Mouse (Mus musculus) urinary bladder, postnatal 10 days (tissue): Measurements from ENCODE around the gene Olfr1371.
"Not testable (repeated sequence)": the region's sequence is repeated elsewhere in the genome, so short reads cannot be mapped to it uniquely, and the experiment has no call there.

Experiments
- DNase-seq: peaks from one replicate; pipeline ENCODE4 v3.0.0; 2022; ENCODE audit warnings: low spot score

Gene Olfr1371

DNA sequence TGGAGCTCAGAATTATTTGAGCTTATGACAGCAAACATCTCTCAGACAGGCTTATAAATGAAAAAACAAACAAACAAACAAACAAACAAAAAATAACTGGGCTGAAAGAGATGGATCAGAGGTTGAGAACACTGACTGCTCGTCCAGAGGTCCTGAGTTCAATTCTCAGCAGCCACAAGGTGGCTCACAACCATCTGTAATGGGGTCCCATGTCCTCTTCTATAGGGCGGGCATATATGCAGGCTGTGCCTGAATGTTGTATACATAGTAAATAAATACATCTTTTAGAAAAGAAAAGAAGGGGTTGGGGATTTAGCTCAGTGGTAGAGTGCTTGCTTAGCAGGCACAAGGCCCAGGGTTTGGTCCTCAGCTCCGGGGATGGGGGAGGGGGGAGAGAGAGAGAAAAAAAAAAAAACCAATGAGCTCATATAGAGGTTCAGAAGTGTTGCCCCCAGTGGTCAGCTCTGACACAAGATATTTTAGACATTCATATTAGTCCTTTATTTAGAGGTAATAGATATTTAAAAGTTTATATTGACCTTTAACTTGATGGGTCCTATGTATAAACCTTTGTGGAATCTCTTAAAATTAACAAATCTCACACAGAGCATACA is 12.3 kb upstream of the Olfr1371 start:
- DNase-seq: no peak

GRCm38 (mm10) chr11:52223968-52224682 is 10.3 kb upstream of the Olfr1371 start:
- DNase-seq: no peak

DNA sequence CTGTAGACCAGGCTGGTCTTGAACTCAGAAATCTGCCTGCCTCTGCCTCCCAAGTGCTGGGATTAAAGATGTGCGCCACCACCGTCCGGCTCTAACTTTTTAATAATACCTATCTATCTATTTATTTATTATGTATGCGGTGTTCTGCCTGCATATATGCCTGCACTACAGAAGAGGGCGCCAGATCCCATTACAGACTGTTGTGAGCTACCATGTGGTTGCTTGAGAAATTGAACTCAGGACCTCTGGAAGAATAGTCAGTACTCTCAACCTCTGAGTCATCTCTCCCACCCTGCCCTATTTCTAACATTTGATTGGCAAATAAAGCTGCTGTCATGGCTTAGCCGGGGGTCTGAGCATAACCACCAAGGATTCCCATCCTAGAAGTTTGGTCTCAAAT is 9.1 kb upstream of the Olfr1371 start:
- no peak for DNase-seq

DNA sequence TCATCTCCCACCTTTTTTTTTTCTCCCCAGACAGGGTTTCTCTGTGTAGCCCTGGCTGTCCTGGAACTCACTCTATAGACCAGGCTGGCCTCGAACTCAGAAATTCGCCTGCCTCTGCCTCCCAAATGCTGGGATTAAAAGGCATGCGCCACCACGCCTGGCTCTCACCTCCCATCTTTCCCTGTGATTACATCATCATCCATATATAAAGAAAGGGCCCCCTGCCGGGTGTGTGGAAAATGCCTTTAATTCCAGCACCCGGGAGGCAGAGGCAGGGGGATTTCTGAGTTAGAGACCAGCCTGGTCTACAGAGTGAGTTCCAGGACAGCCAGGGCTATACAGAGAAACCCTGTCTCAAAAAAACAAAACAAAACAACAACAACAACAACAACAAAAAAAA is 8.1 kb upstream of the Olfr1371 start:
- not testable (repeated sequence) for DNase-seq

DNA sequence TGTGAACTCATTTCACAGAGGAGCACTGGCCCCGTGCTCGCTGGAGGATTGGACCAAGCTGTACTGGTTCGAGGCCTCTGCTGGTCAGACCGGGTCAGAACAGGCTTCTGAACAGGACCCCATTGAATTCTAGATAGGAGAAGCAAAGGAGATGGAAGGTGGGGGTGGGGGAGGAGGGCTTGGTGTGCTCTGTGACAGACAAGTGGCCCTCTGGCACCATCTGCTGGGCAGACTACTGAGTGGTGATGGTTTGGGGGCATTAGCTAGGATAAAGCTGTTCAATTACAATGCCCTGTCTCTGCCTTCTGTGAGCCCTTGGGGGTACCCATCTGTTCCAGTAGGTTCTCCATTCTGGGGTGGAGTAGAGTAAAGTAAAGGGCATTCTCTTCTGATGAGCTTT is 6.5 kb upstream of the Olfr1371 start:
- no peak for DNase-seq

DNA sequence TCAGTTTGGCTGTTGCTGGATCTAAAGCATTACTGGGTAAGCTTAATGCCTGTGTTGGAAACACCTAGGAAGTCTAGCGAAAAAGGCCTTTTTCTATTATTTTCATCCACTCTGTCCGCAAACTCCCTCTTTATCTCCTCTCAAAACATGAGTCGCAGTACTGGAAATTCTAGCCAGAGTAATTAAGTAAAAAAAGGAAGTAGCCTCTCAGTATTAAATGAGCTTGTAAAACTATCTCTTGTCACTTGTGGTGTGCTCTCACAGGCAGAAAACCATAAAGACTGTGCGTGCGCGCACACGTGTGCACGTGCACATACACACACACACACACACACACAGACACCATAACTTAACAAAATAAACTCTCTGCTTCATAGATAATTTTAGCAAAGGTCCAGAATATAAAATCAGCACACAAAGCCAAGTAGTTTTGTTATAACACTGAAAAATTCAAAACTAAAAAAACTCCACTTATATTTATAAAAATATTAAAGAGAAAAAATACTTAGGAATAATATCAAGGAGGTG is 17.2 kb downstream of the Olfr1371 start:
- DNase-seq: not testable (repeated sequence)

GRCm38 (mm10) chr11:52180651-52181050 is 33.1 kb downstream of the Olfr1371 start:
- DNase-seq: not testable (repeated sequence)

GRCm38 (mm10) chr11:52179897-52180296 is 33.9 kb downstream of the Olfr1371 start:
- DNase-seq: not testable (repeated sequence)

DNA sequence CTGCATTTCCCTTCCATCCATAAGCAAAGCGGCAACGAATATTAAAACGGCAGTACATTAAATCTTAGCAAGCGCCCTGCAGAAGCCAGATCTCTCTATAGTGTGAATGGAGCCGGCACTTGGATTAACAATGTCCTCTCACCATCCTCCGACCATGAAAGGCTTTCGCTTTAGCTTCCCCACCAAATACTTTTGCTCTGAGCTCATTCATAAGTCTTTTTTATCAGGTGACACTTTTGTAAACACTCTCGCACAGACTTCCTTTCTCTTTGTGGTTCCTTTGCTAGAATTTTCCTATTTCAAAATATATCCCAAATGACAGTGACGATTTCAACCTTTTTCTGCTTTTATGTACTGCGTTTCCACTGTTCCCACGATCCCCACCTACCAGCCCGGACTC is 45.3 kb downstream of the Olfr1371 start:
- no peak for DNase-seq

DNA sequence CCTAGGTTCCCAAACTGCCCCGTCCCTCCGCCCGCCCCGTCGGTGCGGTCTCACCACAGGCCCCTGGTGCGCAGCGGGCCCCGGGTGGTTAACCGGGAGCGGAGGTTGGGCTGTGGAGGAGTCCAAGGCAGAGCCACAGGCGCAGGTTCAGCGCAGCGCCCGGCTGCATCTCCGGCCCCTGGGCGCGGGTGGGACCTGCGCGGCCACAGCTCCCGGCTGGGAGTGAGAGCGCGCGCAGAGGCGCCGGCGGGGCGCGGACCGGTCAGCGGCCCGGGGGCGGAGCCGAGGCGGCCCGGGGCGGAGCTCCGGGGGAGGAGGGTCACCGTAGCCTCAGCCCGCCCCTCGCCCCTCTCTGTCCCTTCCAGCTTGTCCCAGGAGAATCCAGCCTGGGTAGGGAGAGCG is 45.9 kb downstream of the Olfr1371 start:
- DNase-seq: not testable (repeated sequence)

DNA sequence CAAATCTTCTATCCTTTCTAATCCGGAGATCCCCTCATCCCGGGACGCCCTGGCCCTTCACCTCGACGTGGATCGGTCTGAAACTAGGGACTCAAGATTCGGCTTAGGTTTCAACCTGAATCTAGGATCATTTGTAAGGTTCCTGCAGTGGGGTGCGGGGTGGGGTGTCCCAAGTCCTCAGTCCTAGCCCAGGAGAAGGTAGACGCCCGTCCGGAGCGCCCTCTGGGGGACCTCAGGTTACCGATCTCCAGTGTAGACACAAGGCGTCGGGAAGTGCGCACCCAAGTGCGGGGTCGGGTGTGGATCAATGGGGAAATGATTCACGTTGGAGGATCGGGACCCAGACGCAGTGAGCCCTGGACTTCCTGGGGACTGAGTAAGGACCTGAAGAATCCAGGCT is 46.7 kb downstream of the Olfr1371 start:
- DNase-seq: no peak

GRCm38 (mm10) chr11:52163926-52164325 is 49.9 kb downstream of the Olfr1371 start:
- no peak for DNase-seq
